Mouse (Mus musculus) lung, adult 2 months (tissue): Measurements from ENCODE around the gene Chid1.

Experiments
- CTCF ChIP-seq: fragments of 200-500 bp; IDR thresholded peaks from 2 replicates; pipeline ENCODE4 v1.5.1; 2011; ENCODE audit warnings: mild to moderate bottlenecking, low read length, control low read depth; ENCODE audit not compliant: insufficient read depth
- POLR2A ChIP-seq: fragments of 200-500 bp; IDR thresholded peaks from 2 replicates; pipeline ENCODE4 v1.6.1; 2011; ENCODE audit warnings: low read depth, mild to moderate bottlenecking, control low read depth, low read length, borderline replicate concordance; ENCODE audit errors: extremely low read depth

GRCm38 (mm10) chr7:141456739-141457138, 82.9 kb downstream of the Chid1 start:
- TF ChIP-seq CTCF: no peak
- no peak for TF ChIP-seq POLR2A
